Mouse (Mus musculus): ENCODE results near the gene Klhl11. TPM values are rescaled to one million over a fixed set of nuclear protein-coding genes. Genes with fewer than 3 reads are reported as not detected.

The Klhl11 gene
- polyA plus RNA-seq (2015; fragmentation: Nextera tagmentation; extraction: Ambion mirVana) = 13.5 and 14.0 TPM in 2 replicates

DNA sequence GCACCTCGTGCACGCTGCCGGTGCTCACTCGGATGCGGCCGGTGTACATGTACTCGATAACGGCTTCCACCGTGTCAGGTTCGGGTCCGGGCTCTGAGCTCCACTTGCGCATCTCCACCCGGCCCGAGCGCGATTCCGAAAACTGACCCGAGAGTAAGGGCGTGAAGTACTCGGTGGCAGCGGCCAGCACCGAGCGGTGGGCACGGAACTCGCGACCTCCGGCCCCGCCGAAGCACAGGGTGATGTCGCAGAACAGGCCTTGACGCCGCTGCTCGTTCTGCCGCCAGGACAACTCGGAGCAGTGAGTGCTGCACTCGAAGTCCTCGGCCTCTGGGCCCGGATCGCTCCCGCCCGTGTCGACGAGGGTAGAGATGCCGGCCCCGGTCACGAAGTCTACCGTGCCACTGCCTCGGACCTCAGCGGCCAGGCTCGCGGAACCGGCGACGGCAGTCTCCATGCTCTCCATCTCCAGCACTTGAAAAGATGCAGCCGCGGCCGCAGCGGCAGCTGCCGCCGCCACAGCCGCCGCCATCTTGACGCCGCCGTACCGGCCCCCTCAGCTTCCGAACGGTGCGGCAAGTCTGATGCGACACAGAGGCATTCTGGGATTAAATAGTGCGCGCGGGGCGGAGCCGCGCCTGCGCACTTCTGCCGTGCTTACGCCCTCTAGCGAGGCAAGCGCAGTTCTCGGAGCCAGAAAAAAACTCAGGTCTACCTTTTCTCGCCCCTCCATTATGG lies at the start of gene Klhl11:
Gene Klhl11, minus strand, starts transcription at position 545 of the 738 bp plus-strand sequence.
- H3K36me3 ChIP-seq = peaks cover 17% of the 10 kb centered on the region
- H3K9me3 ChIP-seq = no peaks in the 10 kb centered on the region
- under 1% methylated on average over 83 of the region's 83 CpGs for WGBS
- H3K4me2 ChIP-seq (replicated peaks) = peak within 1 kb of the TSS; percentile 74
- no peaks in the 10 kb centered on the region for H3K27me3 ChIP-seq
- ATAC-seq (replicated peaks) = peak; percentile 93
- H3K9ac ChIP-seq (replicated peaks) = peak within 1 kb of the TSS; percentile 93
- peaks cover 26% of the 10 kb centered on the region for H3K4me1 ChIP-seq
- H3K27ac ChIP-seq (replicated peaks) = peak within 1 kb of the TSS; percentile 88
- peak within 1 kb of the TSS; percentile 88 for H3K4me3 ChIP-seq

DNA sequence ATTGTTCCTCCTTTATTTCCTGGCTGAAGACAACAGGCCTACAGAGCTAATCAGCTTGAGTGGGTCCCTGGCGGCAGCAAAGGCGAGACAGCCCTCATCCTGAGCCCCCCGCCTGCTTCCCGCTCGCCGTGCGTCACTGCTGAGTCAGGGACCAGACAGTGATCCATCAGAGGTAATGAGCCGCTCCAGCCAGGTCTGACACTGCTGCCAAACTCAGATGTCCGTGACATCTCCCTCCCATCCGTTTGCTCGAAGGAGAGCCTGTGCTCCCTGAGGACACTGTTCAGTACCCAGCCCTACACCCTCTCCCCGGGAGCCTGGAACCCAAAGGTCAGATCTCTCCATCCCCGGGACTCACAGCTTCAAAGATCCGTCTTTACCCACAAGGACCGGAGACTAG lies 48.3 kb upstream of the Klhl11 start:
- H3K9ac ChIP-seq (replicated peaks) = no peak overlapping the region
- H3K4me3 ChIP-seq = no peak overlapping the region
- H3K4me1 ChIP-seq = peaks cover 31% of the 10 kb centered on the region
- peaks cover 77% of the 10 kb centered on the region for H3K36me3 ChIP-seq
- no peak overlapping the region for H3K4me2 ChIP-seq (replicated peaks)
- no peaks in the 10 kb centered on the region for H3K9me3 ChIP-seq
- WGBS = 87% methylated on average over 15 of the region's 15 CpGs
- ATAC-seq (replicated peaks) = no peak
- H3K27ac ChIP-seq (replicated peaks) = no peak overlapping the region
- no peaks in the 10 kb centered on the region for H3K27me3 ChIP-seq

DNA sequence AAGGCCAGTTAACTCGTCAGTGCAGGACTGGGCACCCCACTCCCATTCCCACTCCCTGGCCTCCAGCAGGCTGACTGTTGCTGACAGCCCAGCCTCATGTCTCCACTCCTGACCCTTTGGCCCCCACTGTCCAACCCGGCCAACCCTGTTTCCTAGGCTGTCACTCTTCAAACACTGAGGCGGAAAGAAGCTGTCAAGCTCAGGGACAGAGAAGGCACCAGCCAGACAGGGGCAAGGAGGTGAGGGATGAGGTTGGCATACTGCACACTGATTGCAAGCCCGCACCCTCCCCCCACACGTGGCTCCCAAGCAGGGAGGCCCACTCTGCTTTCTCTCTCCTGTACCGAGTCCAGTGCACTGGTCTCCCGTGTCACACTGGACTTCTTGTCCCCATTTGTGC lies 46.6 kb upstream of the Klhl11 start:
- Histone ChIP-seq H3K4me2 (replicated peaks) (no peak overlapping the region), H3K9ac (replicated peaks) (no peak overlapping the region), H3K36me3 (peaks cover 93% of the 10 kb centered on the region), H3K27ac (replicated peaks) (0 out of 2 replicates have a peak overlapping the region, but pooled peaks have one; percentile 57), H3K27me3 (no peaks in the 10 kb centered on the region), H3K9me3 (no peaks in the 10 kb centered on the region), H3K4me1 (peaks cover 14% of the 10 kb centered on the region), H3K4me3 (no peak overlapping the region)
- no peak for ATAC-seq (replicated peaks)
- WGBS = 81% methylated on average over 7 of the region's 7 CpGs

DNA sequence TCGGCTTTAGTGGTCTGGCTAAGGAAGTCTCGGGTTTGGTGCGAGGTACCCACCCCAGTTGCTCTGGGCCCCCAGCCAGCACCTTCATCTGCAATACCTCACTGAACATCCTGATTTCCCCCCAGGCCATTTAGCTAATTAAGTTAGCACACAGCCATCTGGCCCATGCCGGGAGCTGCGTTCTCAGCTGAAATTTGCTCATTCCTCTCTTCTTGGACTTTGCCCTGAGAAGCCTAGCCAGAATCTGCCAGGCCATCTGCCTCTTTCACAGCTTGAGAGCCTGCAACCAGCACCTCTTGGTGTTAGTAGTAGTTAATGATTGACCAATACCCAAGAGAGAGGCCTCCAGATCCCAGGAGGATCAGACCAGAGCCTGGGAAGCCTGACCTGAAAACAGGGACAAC lies 45.6 kb upstream of the Klhl11 start:
- H3K36me3 ChIP-seq = peaks cover 96% of the 10 kb centered on the region
- peak overlapping the region; percentile 57 for H3K27ac ChIP-seq (replicated peaks)
- H3K27me3 ChIP-seq = no peaks in the 10 kb centered on the region
- H3K4me3 ChIP-seq = no peak overlapping the region
- H3K9me3 ChIP-seq = no peaks in the 10 kb centered on the region
- no peak overlapping the region for H3K9ac ChIP-seq (replicated peaks)
- H3K4me1 ChIP-seq = peaks cover 11% of the 10 kb centered on the region; the same call in 1 of the 2 replicates
- ATAC-seq (replicated peaks) = peak; percentile 60
- 43% methylated on average over 5 of the region's 5 CpGs for WGBS
- no peak overlapping the region for H3K4me2 ChIP-seq (replicated peaks)

DNA sequence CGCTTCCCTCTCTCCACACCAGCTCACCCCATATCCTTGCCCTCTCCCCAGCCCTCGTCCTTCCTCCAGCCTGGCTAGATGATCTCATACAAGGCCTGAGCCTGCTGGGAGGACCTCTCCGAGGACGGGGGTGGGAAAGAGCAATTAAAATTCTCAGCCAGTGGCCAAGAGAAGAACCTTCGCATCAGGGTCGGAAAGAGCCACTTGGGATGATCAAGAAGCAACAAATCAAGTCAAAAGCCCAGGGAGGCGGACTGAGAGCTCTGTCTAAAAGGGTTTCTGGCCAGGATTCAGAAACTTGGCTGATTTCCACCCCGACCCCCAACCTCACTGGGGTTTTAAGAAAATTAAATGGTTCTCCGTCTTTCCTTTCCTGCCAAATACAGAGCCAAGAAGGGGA lies 43.8 kb upstream of the Klhl11 start:
- peaks cover 94% of the 10 kb centered on the region for H3K36me3 ChIP-seq
- H3K27ac ChIP-seq (replicated peaks) = no peak overlapping the region
- H3K9ac ChIP-seq (replicated peaks) = no peak overlapping the region
- WGBS = 70% methylated on average over 9 of the region's 9 CpGs
- H3K4me3 ChIP-seq = no peak overlapping the region
- H3K9me3 ChIP-seq = no peaks in the 10 kb centered on the region
- no peaks in the 10 kb centered on the region for H3K27me3 ChIP-seq
- H3K4me2 ChIP-seq (replicated peaks) = no peak overlapping the region
- ATAC-seq (replicated peaks) = no peak
- H3K4me1 ChIP-seq = peaks cover 11% of the 10 kb centered on the region; the same call in 1 of the 2 replicates

DNA sequence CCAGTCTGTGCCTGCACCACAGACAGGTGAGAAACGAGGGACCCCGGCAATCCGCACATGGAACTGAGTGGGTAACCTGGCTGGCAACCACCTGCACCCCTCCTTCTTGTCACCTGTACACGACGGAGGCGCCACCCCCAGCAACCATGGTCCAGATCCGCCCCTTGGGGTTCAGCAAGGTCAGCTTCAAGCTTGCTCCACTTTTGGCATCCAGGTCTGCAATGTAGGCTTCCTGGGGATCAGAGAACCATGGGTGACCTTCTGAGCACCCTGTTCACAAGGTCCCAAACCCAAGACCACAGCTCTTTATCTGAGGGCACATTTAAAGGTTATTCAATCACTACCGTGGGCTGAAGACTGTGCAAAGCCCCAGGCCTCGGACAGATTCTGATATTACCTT lies 43.2 kb upstream of the Klhl11 start:
- no peak for ATAC-seq (replicated peaks)
- H3K36me3 ChIP-seq = peaks cover 94% of the 10 kb centered on the region
- H3K9ac ChIP-seq (replicated peaks) = no peak overlapping the region
- H3K4me1 ChIP-seq = peaks cover 11% of the 10 kb centered on the region; the same call in 1 of the 2 replicates
- no peak overlapping the region for H3K4me2 ChIP-seq (replicated peaks)
- no peak overlapping the region for H3K4me3 ChIP-seq
- WGBS = 93% methylated on average over 9 of the region's 9 CpGs
- H3K27ac ChIP-seq (replicated peaks) = no peak overlapping the region
- H3K27me3 ChIP-seq = no peaks in the 10 kb centered on the region
- no peaks in the 10 kb centered on the region for H3K9me3 ChIP-seq

DNA sequence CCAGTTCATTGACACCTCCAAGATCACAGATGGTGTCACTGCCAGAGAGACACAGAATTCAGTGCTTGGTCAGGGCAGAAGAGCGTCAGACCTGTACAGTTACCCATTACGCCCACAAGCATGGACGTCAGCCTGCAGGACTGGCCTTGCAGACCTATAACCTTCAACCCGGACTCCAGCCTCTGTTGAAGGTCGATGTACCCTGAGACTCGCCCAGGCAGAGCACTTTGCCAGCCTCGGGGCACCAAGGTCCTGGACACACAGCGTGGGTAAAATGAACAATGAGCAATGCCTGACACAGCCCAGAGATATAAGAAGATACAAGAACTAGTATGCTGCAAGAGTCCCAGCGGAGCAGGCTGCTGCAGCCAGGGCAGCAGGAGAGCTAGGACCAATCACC lies 42.5 kb upstream of the Klhl11 start:
- Histone ChIP-seq H3K27ac (replicated peaks) (no peak overlapping the region), H3K4me3 (no peak overlapping the region), H3K9ac (replicated peaks) (no peak overlapping the region), H3K27me3 (no peaks in the 10 kb centered on the region), H3K36me3 (peaks cover 91% of the 10 kb centered on the region), H3K4me1 (peaks cover 11% of the 10 kb centered on the region; the same call in 1 of the 2 replicates), H3K4me2 (replicated peaks) (no peak overlapping the region), H3K9me3 (no peaks in the 10 kb centered on the region)
- ATAC-seq (replicated peaks) = no peak
- 91% methylated on average over 9 of the region's 9 CpGs for WGBS

DNA sequence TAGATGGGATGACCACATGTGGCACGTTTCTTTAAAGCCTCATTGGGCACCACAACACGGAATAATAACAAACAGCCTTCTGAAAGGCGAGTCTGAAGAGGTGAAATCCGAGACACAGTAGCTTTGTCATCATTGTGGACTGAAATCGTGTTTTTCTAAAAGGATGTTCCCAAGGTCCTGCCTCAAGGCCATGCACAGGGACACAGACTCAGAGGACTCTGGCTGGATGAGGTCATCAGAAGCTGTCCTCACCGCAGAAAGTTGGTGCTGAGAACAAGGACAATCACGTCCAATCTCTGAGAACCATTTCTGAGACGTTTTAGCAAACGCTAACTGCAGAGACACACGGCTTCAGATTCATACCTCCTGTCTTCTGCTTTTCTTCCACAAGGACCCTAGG lies 41.2 kb upstream of the Klhl11 start:
- WGBS = 88% methylated on average over 10 of the region's 10 CpGs
- Histone ChIP-seq H3K9ac (replicated peaks) (no peak overlapping the region), H3K4me1 (peaks cover 7% of the 10 kb centered on the region; the same call in 1 of the 2 replicates), H3K4me2 (replicated peaks) (no peak overlapping the region), H3K36me3 (peaks cover 87% of the 10 kb centered on the region), H3K27me3 (no peaks in the 10 kb centered on the region), H3K9me3 (no peaks in the 10 kb centered on the region), H3K27ac (replicated peaks) (no peak overlapping the region), H3K4me3 (no peak overlapping the region)
- no peak for ATAC-seq (replicated peaks)

DNA sequence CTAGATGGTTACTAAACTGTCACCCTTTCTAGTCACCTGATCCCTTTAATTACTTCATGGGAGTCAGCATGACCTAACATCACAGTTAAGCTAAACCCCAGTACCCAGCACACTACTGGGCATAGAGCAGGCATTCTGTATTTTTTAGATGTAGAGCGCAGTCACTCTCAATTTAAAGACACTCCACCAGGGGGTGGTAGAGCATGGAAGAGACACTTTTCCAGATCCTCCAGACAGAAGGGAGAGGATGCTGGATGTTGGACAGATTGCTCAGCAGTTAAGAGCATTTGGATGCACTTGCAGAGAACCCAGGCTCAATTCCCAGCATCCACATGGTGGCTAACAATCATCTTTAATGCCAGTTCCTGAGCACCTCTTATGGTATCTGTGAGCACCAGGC lies 39.8 kb upstream of the Klhl11 start:
- ATAC-seq (replicated peaks) = no peak
- no peak overlapping the region for H3K9ac ChIP-seq (replicated peaks)
- no peaks in the 10 kb centered on the region for H3K9me3 ChIP-seq
- H3K4me2 ChIP-seq (replicated peaks) = no peak overlapping the region
- 77% methylated on average over 1 of the region's 1 CpGs for WGBS
- H3K36me3 ChIP-seq = peaks cover 87% of the 10 kb centered on the region
- H3K27ac ChIP-seq (replicated peaks) = no peak overlapping the region
- no peaks in the 10 kb centered on the region for H3K27me3 ChIP-seq
- no peaks in the 10 kb centered on the region for H3K4me1 ChIP-seq
- H3K4me3 ChIP-seq = no peak overlapping the region

DNA sequence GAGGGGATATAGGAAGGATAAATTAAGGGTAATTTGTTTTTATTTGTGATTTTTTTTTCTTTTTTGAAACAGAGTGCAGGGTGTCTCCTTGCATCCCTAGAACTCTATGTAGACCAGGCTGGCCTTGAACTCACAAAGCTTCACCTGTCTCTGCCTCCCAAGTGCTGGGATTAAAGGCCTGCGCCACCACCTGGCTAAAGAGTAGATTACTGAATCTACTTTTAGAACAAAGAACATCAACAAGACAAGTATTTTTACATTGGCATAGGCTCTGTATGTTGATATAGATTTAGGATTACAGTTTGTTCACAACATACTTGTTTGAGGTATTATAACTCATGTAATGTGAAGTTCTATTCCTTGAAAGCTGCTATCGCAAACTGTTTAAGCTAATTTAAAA lies 38.0 kb upstream of the Klhl11 start:
- Histone ChIP-seq H3K9me3 (no peaks in the 10 kb centered on the region), H3K4me2 (replicated peaks) (no peak overlapping the region), H3K27ac (replicated peaks) (no peak overlapping the region), H3K27me3 (no peaks in the 10 kb centered on the region), H3K9ac (replicated peaks) (no peak overlapping the region), H3K4me1 (no peaks in the 10 kb centered on the region), H3K4me3 (no peak overlapping the region), H3K36me3 (peaks cover 85% of the 10 kb centered on the region)
- ATAC-seq (replicated peaks) = no peak
- 92% methylated on average over 2 of the region's 2 CpGs for WGBS

DNA sequence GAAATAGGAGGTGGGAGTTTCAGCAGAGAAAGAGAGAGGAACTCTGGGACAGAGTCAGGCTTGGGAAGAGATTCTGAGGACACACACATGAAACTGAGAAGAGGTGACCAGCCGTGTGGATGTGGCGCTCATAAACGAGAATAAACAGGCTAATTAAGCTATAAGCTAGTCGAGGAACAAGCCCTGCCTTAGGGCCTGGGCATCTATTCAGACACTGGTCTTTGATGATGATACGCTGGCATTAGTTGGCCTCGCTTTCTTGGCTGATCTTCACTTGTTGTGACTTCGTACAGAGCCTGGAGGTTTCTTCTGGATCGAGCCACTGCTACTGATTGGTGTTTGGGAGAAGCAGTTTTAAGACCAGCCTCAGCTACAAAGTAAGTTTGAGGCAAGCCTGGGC lies 33.5 kb upstream of the Klhl11 start:
- Histone ChIP-seq H3K9me3 (no peaks in the 10 kb centered on the region), H3K4me2 (replicated peaks) (no peak overlapping the region), H3K4me1 (no peaks in the 10 kb centered on the region), H3K36me3 (peaks cover 86% of the 10 kb centered on the region), H3K4me3 (no peak overlapping the region), H3K27ac (replicated peaks) (no peak overlapping the region), H3K27me3 (no peaks in the 10 kb centered on the region), H3K9ac (replicated peaks) (no peak overlapping the region)
- 81% methylated on average over 8 of the region's 8 CpGs for WGBS
- no peak for ATAC-seq (replicated peaks)

DNA sequence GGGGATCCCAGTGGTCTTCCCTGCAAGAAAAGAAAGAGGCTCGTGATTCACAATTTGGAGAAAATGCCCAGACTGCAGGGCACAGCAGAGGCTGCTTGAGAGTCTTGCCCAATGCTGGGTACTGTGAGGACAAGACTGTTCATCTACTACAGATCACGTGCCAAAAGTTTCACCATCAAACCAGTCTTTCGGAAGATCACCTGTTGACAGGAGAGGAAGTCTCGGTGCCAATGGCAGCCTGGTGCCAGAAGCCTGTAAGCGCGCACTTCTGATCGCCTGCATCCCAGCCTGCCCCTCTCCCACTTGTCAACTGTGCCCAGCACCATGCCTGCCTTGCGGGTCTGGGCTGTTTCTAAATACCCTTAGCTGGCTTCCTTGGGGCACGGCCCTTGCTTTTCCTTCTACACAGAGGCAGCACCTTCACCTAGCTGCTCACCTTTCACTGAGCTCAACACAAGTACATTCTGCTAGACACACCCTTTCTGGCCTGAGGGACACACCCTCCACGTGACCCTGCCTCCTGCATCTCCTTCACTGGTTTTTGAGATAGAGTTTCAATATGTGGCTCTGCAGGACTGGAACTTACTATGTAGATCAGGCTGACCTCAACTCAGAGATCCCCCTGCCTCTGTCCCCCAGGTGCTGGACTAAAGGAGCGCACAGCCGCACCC lies 32.6 kb upstream of the Klhl11 start:
- Histone ChIP-seq H3K4me3 (no peak overlapping the region), H3K4me2 (replicated peaks) (no peak overlapping the region), H3K27me3 (no peaks in the 10 kb centered on the region), H3K27ac (replicated peaks) (no peak overlapping the region), H3K9ac (replicated peaks) (no peak overlapping the region), H3K36me3 (peaks cover 85% of the 10 kb centered on the region), H3K4me1 (no peaks in the 10 kb centered on the region), H3K9me3 (no peaks in the 10 kb centered on the region)
- ATAC-seq (replicated peaks) = no peak
- WGBS = 93% methylated on average over 12 of the region's 12 CpGs

All from forebrain, embryonic 15.5 days (tissue).